In the genomic region with DNA sequence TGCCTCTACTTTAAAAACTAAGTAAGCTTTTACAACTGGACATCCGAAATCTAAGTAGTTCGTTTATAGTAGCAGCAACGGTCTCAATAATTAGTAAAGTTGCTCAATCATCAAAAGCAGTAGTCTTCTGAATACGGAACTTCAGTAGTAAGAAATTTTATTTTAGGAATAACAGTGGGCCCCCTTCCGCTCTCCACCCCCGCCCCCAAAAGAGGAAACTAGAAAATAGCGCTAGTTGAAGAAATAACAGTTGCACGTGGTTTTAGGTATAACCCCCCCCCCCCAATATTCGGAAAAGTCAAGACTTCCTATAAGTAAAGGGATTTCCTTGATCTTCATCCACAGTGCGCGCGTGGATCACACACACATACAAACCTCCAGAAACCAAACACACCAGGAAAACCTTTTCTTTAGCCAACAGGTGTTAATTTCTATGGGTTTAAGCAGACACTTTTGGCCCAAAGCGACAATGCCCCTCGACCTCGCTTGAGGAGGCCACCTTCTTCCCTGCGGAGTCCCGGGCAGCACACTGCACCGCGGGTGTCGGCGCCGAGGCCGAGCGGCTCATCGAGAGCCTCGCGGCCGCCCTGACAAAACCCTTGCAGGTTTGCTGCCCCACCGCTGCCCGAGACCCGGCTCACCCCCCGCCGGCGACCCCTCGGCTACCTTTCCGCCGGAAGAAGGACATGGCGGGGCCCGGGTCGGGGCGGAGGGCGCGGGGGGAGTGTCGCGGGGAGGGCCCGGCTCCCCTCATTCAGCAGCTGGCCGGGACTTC, we compare ENCODE assay signal across 8 mouse cellular contexts. TPM values are rescaled to one million over a fixed set of nuclear protein-coding genes. Genes with fewer than 3 reads are reported as not detected.
DNase-seq lines count a peak whose midpoint lies in the region; ATAC-seq and TF ChIP-seq lines count a peak whose summit lies in the region.

No protein-coding gene starts in this region.

- peak; percentile 33 for ATAC-seq in heart, postnatal 0 days (ENCODE audit: insufficient read depth, low read depth)
- ATAC-seq in G1E (ENCODE audit: extremely low read depth, insufficient number of reproducible peaks, low FRiP score, poor library complexity, severe bottlenecking), result no peak
- no peak; the same call in 1 of the 2 replicates for ATAC-seq in forebrain, embryonic 14.5 days
- peak; percentile 63 for ATAC-seq in liver, postnatal 0 days

- 1% methylated on average over 44 of the region's 47 CpGs for WGBS in heart, postnatal 0 days
- WGBS in forebrain, embryonic 14.5 days, result 3% methylated on average over 47 of the region's 47 CpGs
- under 1% methylated on average over 44 of the region's 47 CpGs for WGBS in liver, postnatal 0 days (ENCODE audit: insufficient replicate concordance)

- intact Hi-C loops in heart, postnatal 10 days (cut with DNase I), result loop anchor here (5.0 kb wide), 1 partner anchor 353 kb away; a partner anchor contains a TSS

- peak overlapping the region; percentile 69 for H3K4me2 ChIP-seq in heart, postnatal 0 days (ENCODE audit: low read depth, low read length)
- H3K4me2 ChIP-seq in forebrain, embryonic 14.5 days (ENCODE audit: low read length), result peak overlapping the region; percentile 54
- peak overlapping the region; percentile 90 for H3K4me2 ChIP-seq in liver, postnatal 0 days (ENCODE audit: low read depth, low read length)

- peak overlapping the region; percentile 90 for H3K9ac ChIP-seq in heart, postnatal 0 days (replicated peaks; ENCODE audit: low read depth, low read length)
- H3K9ac ChIP-seq in forebrain, embryonic 14.5 days (ENCODE audit: low read length), result peak overlapping the region; percentile 93
- peak overlapping the region; percentile 97 for H3K9ac ChIP-seq in liver, postnatal 0 days (replicated peaks)

- TF ChIP-seq CTCF in heart, postnatal 0 days (IDR thresholded peaks at IDR 0.05; ENCODE audit: low read depth), result no peak
- TF ChIP-seq CTCF in G1E (IDR thresholded peaks at IDR 0.05; ENCODE audit: low read depth, low read length), result no peak
- no peak for TF ChIP-seq CTCF in liver, postnatal 0 days (IDR thresholded peaks at IDR 0.05; ENCODE audit: low read depth)

- no peaks in the 10 kb centered on the region for H3K27me3 ChIP-seq in heart, postnatal 0 days (ENCODE audit: control insufficient read depth, insufficient read depth, low read length)
- no peaks in the 10 kb centered on the region for H3K27me3 ChIP-seq in G1E (ENCODE audit: insufficient read depth, low read length)
- no peaks in the 10 kb centered on the region for H3K27me3 ChIP-seq in forebrain, embryonic 14.5 days (replicated peaks; ENCODE audit: control insufficient read depth, insufficient read depth, low read length)
- no peaks in the 10 kb centered on the region for H3K27me3 ChIP-seq in liver, postnatal 0 days (ENCODE audit: insufficient read depth, low read length)

- H3K36me3 ChIP-seq in heart, postnatal 0 days (replicated peaks; ENCODE audit: control insufficient read depth, insufficient read depth, low read length), result no peaks in the 10 kb centered on the region
- H3K36me3 ChIP-seq in G1E (replicated peaks), result peaks cover 24% of the 10 kb centered on the region
- H3K36me3 ChIP-seq in forebrain, embryonic 14.5 days (ENCODE audit: control insufficient read depth, insufficient read depth, low read length), result no peaks in the 10 kb centered on the region
- H3K36me3 ChIP-seq in liver, postnatal 0 days (replicated peaks; ENCODE audit: insufficient read depth, low read length), result no peaks in the 10 kb centered on the region

- H3K4me3 ChIP-seq in heart, postnatal 0 days (ENCODE audit: low read depth, low read length), result peak overlapping the region; percentile 90
- H3K4me3 ChIP-seq in G1E (ENCODE audit: low read depth, low read length), result peak overlapping the region; percentile 96
- H3K4me3 ChIP-seq in forebrain, embryonic 14.5 days (ENCODE audit: low read depth, low read length), result peak overlapping the region; percentile 95
- peak overlapping the region; percentile 99 for H3K4me3 ChIP-seq in liver, postnatal 0 days (ENCODE audit: low read depth, low read length)

- H3K9me3 ChIP-seq in heart, postnatal 0 days (replicated peaks; ENCODE audit: control insufficient read depth, low read length), result no peaks in the 10 kb centered on the region
- H3K9me3 ChIP-seq in G1E (replicated peaks), result no peaks in the 10 kb centered on the region
- no peaks in the 10 kb centered on the region for H3K9me3 ChIP-seq in forebrain, embryonic 14.5 days (replicated peaks; ENCODE audit: control insufficient read depth, low read length)
- H3K9me3 ChIP-seq in liver, postnatal 0 days (ENCODE audit: low read length), result no peaks in the 10 kb centered on the region

- H3K4me1 ChIP-seq in heart, postnatal 0 days (ENCODE audit: control insufficient read depth, insufficient read depth), result peaks cover 10% of the 10 kb centered on the region
- H3K4me1 ChIP-seq in G1E (ENCODE audit: insufficient read depth, low read depth, low read length), result peaks cover 36% of the 10 kb centered on the region
- H3K4me1 ChIP-seq in forebrain, embryonic 14.5 days (ENCODE audit: control insufficient read depth, insufficient read depth, low read length), result peaks cover 7% of the 10 kb centered on the region; the same call in 1 of the 2 replicates
- H3K4me1 ChIP-seq in liver, postnatal 0 days (ENCODE audit: insufficient read depth), result peaks cover 23% of the 10 kb centered on the region

- TF ChIP-seq EP300 in heart, postnatal 0 days (IDR thresholded peaks at IDR 0.05; ENCODE audit: low read depth), result no peak
- no peak for TF ChIP-seq EP300 in liver, postnatal 0 days (IDR thresholded peaks at IDR 0.05; ENCODE audit: low read depth)

- DNase-seq in heart, postnatal 0 days (ENCODE audit: low spot score), result no peak
- no peak for DNase-seq in heart, postnatal 10 days
- DNase-seq in G1E (ENCODE audit: low spot score), result peak; percentile 22
- peak; percentile 31 for DNase-seq in forebrain, embryonic 14.5 days (ENCODE audit: low spot score)
- no peak for DNase-seq in liver, postnatal 0 days
- DNase-seq in cerebellum, adult 8-10 months, result no peak
- no peak for DNase-seq in adrenal gland, adult 8-10 months
- no peak for DNase-seq in spleen, adult 12 weeks (ENCODE audit: low spot score)

- H3K27ac ChIP-seq in heart, postnatal 0 days (ENCODE audit: low read depth), result peak overlapping the region; percentile 93
- H3K27ac ChIP-seq in forebrain, embryonic 14.5 days (ENCODE audit: low read depth, low read length), result peak overlapping the region; percentile 82
- H3K27ac ChIP-seq in liver, postnatal 0 days (ENCODE audit: low read depth), result peak overlapping the region; percentile 98

RNA-seq across cellular contexts. Expression of a gene that starts 0.5 kb away (rescaled TPM):
- total RNA-seq in heart, postnatal 0 days (2014; rRNA removed; ENCODE audit: low replicate concordance), result 8.7 and 25.7 TPM in 2 replicates
- polyA plus RNA-seq in heart, postnatal 0 days (2015; fragmentation: Nextera tagmentation; extraction: Ambion mirVana), result 8.8 and 9.0 TPM in 2 replicates
- total RNA-seq in heart, postnatal 10 days (2021), result 10 to 100 TPM; 17.2 to 19.8 TPM
- total RNA-seq in G1E (2014; fragmentation: Nextera tagmentation), result 30.3 and 36.2 TPM in 2 replicates
- total RNA-seq in G1E (2017), result 33.3 and 34.3 TPM in 2 replicates
- 20.4 and 27.2 TPM in 2 replicates for polyA plus RNA-seq in G1E (2012)
- polyA plus RNA-seq in forebrain, embryonic 14.5 days (2014; fragmentation: Nextera tagmentation; extraction: Ambion mirVana), result 8.9 and 10.8 TPM in 2 replicates
- 4.2 and 4.9 TPM in 2 replicates for polyA plus RNA-seq in liver, postnatal 0 days (2015; fragmentation: Nextera tagmentation; extraction: Ambion mirVana)
- total RNA-seq in adrenal gland, adult 8-10 months (2022), result 10 to 100 TPM; 28.9 to 36.8 (median 33.7) TPM

RNA-seq across cellular contexts. Expression of a gene that starts 27.1 kb away (rescaled TPM):
- total RNA-seq in heart, postnatal 0 days (2014; rRNA removed; ENCODE audit: low replicate concordance), result 5.8 and 8.4 TPM in 2 replicates
- polyA plus RNA-seq in heart, postnatal 0 days (2015; fragmentation: Nextera tagmentation; extraction: Ambion mirVana), result 4.7 and 5.2 TPM in 2 replicates
- total RNA-seq in heart, postnatal 10 days (2021), result 10 to 100 TPM; 10.5 to 15.9 TPM
- total RNA-seq in G1E (2014; fragmentation: Nextera tagmentation) (15.0 and 76.6 TPM in 2 replicates), G1E (2017) (10.4 and 12.1 TPM in 2 replicates)
- polyA plus RNA-seq in G1E (2012), result 1.6 and 2.4 TPM in 2 replicates
- polyA plus RNA-seq in forebrain, embryonic 14.5 days (2014; fragmentation: Nextera tagmentation; extraction: Ambion mirVana), result 9.2 and 10.8 TPM in 2 replicates
- polyA plus RNA-seq in liver, postnatal 0 days (2015; fragmentation: Nextera tagmentation; extraction: Ambion mirVana), result 19.1 and 20.7 TPM in 2 replicates
- total RNA-seq in adrenal gland, adult 8-10 months (2022), result 1 to 10 TPM; 5.7 to 8.3 (median 7.3) TPM

Comparison
In these comparisons a context has a peak if more than half of its experiments do, and no peak if none do; other contexts are left out.
1. ATAC-seq: peak in heart, postnatal 0 days (single experiment) and liver, postnatal 0 days (single experiment); none in G1E (single experiment) and forebrain, embryonic 14.5 days (single experiment).
2. DNase-seq: peak in G1E (single experiment) and forebrain, embryonic 14.5 days (single experiment); none in heart, postnatal 0 days (single experiment), heart, postnatal 10 days (0 of 2), liver, postnatal 0 days (single experiment), cerebellum, adult 8-10 months (single experiment), adrenal gland, adult 8-10 months (single experiment) and spleen, adult 12 weeks (single experiment).
3. Peak in every context shown above with its lines, with median percentiles within 50 percentile points of each other: H3K27ac ChIP-seq, H3K4me2 ChIP-seq, H3K4me3 ChIP-seq and H3K9ac ChIP-seq.